Mouse (Mus musculus): ENCODE measurements around the gene Gm12216. TPM values are rescaled to one million over a fixed set of nuclear protein-coding genes. Genes with fewer than 3 reads are reported as not detected.

The Gm12216 gene
- total and polyA plus RNA-seq, 3 experiments = 2.6 to 4.4 (median 2.6) TPM

- no peak overlapping the region for H3K4me3 ChIP-seq
- no peak for TF ChIP-seq POLR2A (IDR thresholded peaks at IDR 0.05; ENCODE audit: insufficient read depth, low read depth, low read length)
- no peak for TF ChIP-seq CTCF (IDR thresholded peaks at IDR 0.05)
- no peak for TF ChIP-seq EP300 (IDR thresholded peaks at IDR 0.05; ENCODE audit: insufficient read depth, low read depth, low read length)
- no peaks in the 10 kb centered on the region for H3K79me2 ChIP-seq (replicated peaks; ENCODE audit: control insufficient read depth, insufficient read depth, low read length)
- H3K36me3 ChIP-seq (ENCODE audit: control insufficient read depth, insufficient read depth, low read length) = peaks cover 12% of the 10 kb centered on the region
- 80% methylated on average over 5 of the region's 5 CpGs for WGBS
- DNase-seq = no peak
- H3K27me3 ChIP-seq (ENCODE audit: control insufficient read depth, insufficient read depth, low read length) = no peaks in the 10 kb centered on the region
- intact Hi-C loops (cut with DNase I) = no loop called here
- H3K9ac ChIP-seq (ENCODE audit: low read depth, low read length) = no peak overlapping the region
- peaks cover 20% of the 10 kb centered on the region for H3K4me1 ChIP-seq (ENCODE audit: control insufficient read depth, insufficient read depth, low read length)
- H3K27ac ChIP-seq = no peak overlapping the region
These were observed 80.6 kb downstream of the Gm12216 start for GRCm38 (mm10) chr11:53778455-53778854.

- no peak for DNase-seq
- Histone ChIP-seq H3K27ac (no peak overlapping the region), H3K36me3 (ENCODE audit: control insufficient read depth, insufficient read depth, low read length) (peaks cover 12% of the 10 kb centered on the region)
These were observed 81.3 kb downstream of the Gm12216 start for GRCm38 (mm10) chr11:53777736-53778135.

GRCm38 (mm10) chr11:53774659-53775255 lies 84.3 kb downstream of the Gm12216 start:
- intact Hi-C loops (cut with DNase I) = no loop called here
- WGBS = 74% methylated on average over 13 of the region's 13 CpGs
- H3K36me3 ChIP-seq (ENCODE audit: control insufficient read depth, insufficient read depth, low read length) = peaks cover 18% of the 10 kb centered on the region
- peaks cover 18% of the 10 kb centered on the region for H3K4me1 ChIP-seq (ENCODE audit: control insufficient read depth, insufficient read depth, low read length)
- H3K4me3 ChIP-seq = no peak overlapping the region
- peak overlapping the region; percentile 42 for H3K27ac ChIP-seq
- peak overlapping the region; percentile 17; the same call in 1 of the 2 replicates for H3K9ac ChIP-seq (ENCODE audit: low read depth, low read length)
- H3K27me3 ChIP-seq (ENCODE audit: control insufficient read depth, insufficient read depth, low read length) = no peaks in the 10 kb centered on the region
- H3K79me2 ChIP-seq (replicated peaks; ENCODE audit: control insufficient read depth, insufficient read depth, low read length) = 0 out of 2 replicates have a peak, but pooled peaks cover 1% of the 10 kb centered on the region
- peak in 1 of 2 experiments; percentile 45 for DNase-seq
- no peak for TF ChIP-seq CTCF (IDR thresholded peaks at IDR 0.05)
- TF ChIP-seq EP300 (IDR thresholded peaks at IDR 0.05; ENCODE audit: insufficient read depth, low read depth, low read length) = peak; percentile 61; the same call in 1 of the 2 replicates
- TF ChIP-seq POLR2A (IDR thresholded peaks at IDR 0.05; ENCODE audit: insufficient read depth, low read depth, low read length) = no peak

More at GRCm38 (mm10) chr11:53777736-53778135, 81.3 kb downstream of the Gm12216 start:
- intact Hi-C loops (cut with DNase I) = no loop called here
- Histone ChIP-seq H3K79me2 (replicated peaks; ENCODE audit: control insufficient read depth, insufficient read depth, low read length) (0 out of 2 replicates have a peak, but pooled peaks cover under 1% of the 10 kb centered on the region), H3K27me3 (ENCODE audit: control insufficient read depth, insufficient read depth, low read length) (no peaks in the 10 kb centered on the region), H3K9ac (ENCODE audit: low read depth, low read length) (no peak overlapping the region), H3K4me1 (ENCODE audit: control insufficient read depth, insufficient read depth, low read length) (peaks cover 23% of the 10 kb centered on the region), H3K4me3 (no peak overlapping the region)
- WGBS = 80% methylated on average over 5 of the region's 5 CpGs
- no peak for TF ChIP-seq EP300 (IDR thresholded peaks at IDR 0.05; ENCODE audit: insufficient read depth, low read depth, low read length)
- TF ChIP-seq POLR2A (IDR thresholded peaks at IDR 0.05; ENCODE audit: insufficient read depth, low read depth, low read length) = no peak
- TF ChIP-seq CTCF (IDR thresholded peaks at IDR 0.05) = no peak

- no peaks in the 10 kb centered on the region for H3K27me3 ChIP-seq (ENCODE audit: control insufficient read depth, insufficient read depth, low read length)
- peak overlapping the region; percentile 5; the same call in 1 of the 2 replicates for H3K4me3 ChIP-seq
- 0 out of 2 replicates have a peak, but pooled peaks cover 1% of the 10 kb centered on the region for H3K79me2 ChIP-seq (replicated peaks; ENCODE audit: control insufficient read depth, insufficient read depth, low read length)
- TF ChIP-seq CTCF (IDR thresholded peaks at IDR 0.05) (no peak), EP300 (IDR thresholded peaks at IDR 0.05; ENCODE audit: insufficient read depth, low read depth, low read length) (no peak), POLR2A (IDR thresholded peaks at IDR 0.05; ENCODE audit: insufficient read depth, low read depth, low read length) (no peak)
- WGBS = 72% methylated on average over 16 of the region's 16 CpGs
- intact Hi-C loops (cut with DNase I) = no loop called here
- peaks cover 23% of the 10 kb centered on the region for H3K4me1 ChIP-seq (ENCODE audit: control insufficient read depth, insufficient read depth, low read length)
- H3K9ac ChIP-seq (ENCODE audit: low read depth, low read length) = 0 out of 2 replicates have a peak overlapping the region, but pooled peaks have one; percentile 21
- no peak for DNase-seq
- H3K36me3 ChIP-seq (ENCODE audit: control insufficient read depth, insufficient read depth, low read length) = peaks cover 12% of the 10 kb centered on the region
- H3K27ac ChIP-seq = peak overlapping the region; percentile 42
These were observed 85.3 kb downstream of the Gm12216 start for GRCm38 (mm10) chr11:53773641-53774360.

- TF ChIP-seq POLR2A (IDR thresholded peaks at IDR 0.05; ENCODE audit: insufficient read depth, low read depth, low read length) (no peak), EP300 (IDR thresholded peaks at IDR 0.05; ENCODE audit: insufficient read depth, low read depth, low read length) (no peak), CTCF (IDR thresholded peaks at IDR 0.05) (no peak)
- intact Hi-C loops (cut with DNase I) = no loop called here
- H3K4me1 ChIP-seq (ENCODE audit: control insufficient read depth, insufficient read depth, low read length) = peaks cover 23% of the 10 kb centered on the region
- H3K79me2 ChIP-seq (replicated peaks; ENCODE audit: control insufficient read depth, insufficient read depth, low read length) = 0 out of 2 replicates have a peak, but pooled peaks cover 1% of the 10 kb centered on the region
- no peak for DNase-seq
- peaks cover 12% of the 10 kb centered on the region for H3K36me3 ChIP-seq (ENCODE audit: control insufficient read depth, insufficient read depth, low read length)
- peak within 1 kb of the TSS; percentile 42 for H3K27ac ChIP-seq
- no peaks in the 10 kb centered on the region for H3K27me3 ChIP-seq (ENCODE audit: control insufficient read depth, insufficient read depth, low read length)
- peak within 1 kb of the TSS; percentile 28 for H3K4me3 ChIP-seq
- H3K9ac ChIP-seq (ENCODE audit: low read depth, low read length) = peak within 1 kb of the TSS; percentile 33
- WGBS = 76% methylated on average over 5 of the region's 5 CpGs
These were observed 86.0 kb downstream of the Gm12216 start, which contains the start of gene Gm17334 for GRCm38 (mm10) chr11:53773087-53773486. Gm17334 (minus strand) TSS chr11:53773187.
